31 mouse cellular contexts compared by ENCODE assay signal in the genomic region with DNA sequence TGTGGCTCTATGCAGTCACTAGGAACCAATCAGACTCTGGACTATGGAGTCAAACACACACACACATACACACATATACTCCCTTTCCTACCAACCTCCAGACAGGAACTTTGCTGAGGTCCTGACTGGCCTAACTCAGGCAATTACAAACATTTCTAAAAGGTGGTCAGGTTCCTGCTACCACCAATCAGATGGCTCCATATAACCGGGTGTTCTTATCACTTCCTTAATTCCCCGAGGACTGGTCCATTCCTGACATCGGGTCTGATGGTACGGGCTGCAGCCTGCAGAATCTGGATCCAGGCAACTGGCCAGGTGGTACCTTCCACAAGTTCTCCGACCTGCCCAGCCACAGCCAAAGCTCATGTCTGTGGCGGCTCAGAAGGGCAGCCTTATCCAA.
"Had no signal": no experiment of that assay in that cellular context is flagged by ENCODE, and none has a peak within 500 bp of the region (broad histone marks: within the 10 kb centered on the region; RNA-seq: fewer than 3 reads in every experiment).

No protein-coding gene starts in this region.

- H3K4me3 ChIP-seq: heart, embryonic 12.5 days; heart, embryonic 13.5 days; heart, embryonic 15.5 days; hindbrain, embryonic 10.5 days; hindbrain, embryonic 12.5 days; hindbrain, embryonic 13.5 days; hindbrain, embryonic 15.5 days; intestine, embryonic 15.5 days; kidney, embryonic 15.5 days; layer of hippocampus, adult 2 months; left cerebral cortex, adult 2 months had no signal

- H3K27ac ChIP-seq: heart, embryonic 13.5 days; heart, embryonic 15.5 days; hindbrain, embryonic 10.5 days; hindbrain, embryonic 12.5 days; hindbrain, embryonic 13.5 days; hindbrain, embryonic 14.5 days; hindbrain, embryonic 15.5 days; hindbrain, postnatal 0 days; intestine, embryonic 15.5 days; kidney, embryonic 15.5 days; kidney, postnatal 0 days; layer of hippocampus, adult 2 months; left cerebral cortex, adult 2 months had no signal

- H3K36me3 ChIP-seq: heart, embryonic 12.5 days; heart, embryonic 13.5 days; heart, embryonic 15.5 days; hindbrain, embryonic 10.5 days; hindbrain, embryonic 12.5 days; hindbrain, embryonic 13.5 days; hindbrain, embryonic 15.5 days; intestine, embryonic 15.5 days; kidney, embryonic 15.5 days had no signal

- DNase-seq: heart, postnatal 14 days; heart, postnatal 4 days; kidney, adult 11 months; kidney, adult 18-20 months; kidney, adult 8-10 months; kidney, adult 9 months; kidney, postnatal 10 days; kidney, postnatal 14 days; kidney, postnatal 25 days; kidney, postnatal 4 days; layer of hippocampus, adult 9-11 months; layer of hippocampus, postnatal 36 days had no signal

- H3K9me3 ChIP-seq: heart, embryonic 12.5 days; heart, embryonic 13.5 days; heart, embryonic 15.5 days; hindbrain, embryonic 10.5 days; hindbrain, embryonic 12.5 days; hindbrain, embryonic 15.5 days; intestine, embryonic 15.5 days; kidney, embryonic 15.5 days had no signal

- H3K9ac ChIP-seq: heart, embryonic 12.5 days; heart, embryonic 13.5 days; heart, embryonic 15.5 days; hindbrain, embryonic 12.5 days; hindbrain, embryonic 13.5 days; hindbrain, embryonic 14.5 days; hindbrain, embryonic 15.5 days; intestine, embryonic 15.5 days; kidney, embryonic 15.5 days had no signal

- H3K27me3 ChIP-seq: heart, embryonic 12.5 days; heart, embryonic 13.5 days; heart, embryonic 15.5 days; hindbrain, embryonic 12.5 days; hindbrain, embryonic 15.5 days; intestine, embryonic 15.5 days; kidney, embryonic 15.5 days had no signal

- H3K4me2 ChIP-seq: heart, embryonic 11.5 days; heart, embryonic 12.5 days; heart, embryonic 13.5 days; heart, embryonic 15.5 days; hindbrain, embryonic 12.5 days; hindbrain, embryonic 13.5 days; hindbrain, embryonic 14.5 days; hindbrain, embryonic 15.5 days; intestine, embryonic 15.5 days; kidney, embryonic 15.5 days had no signal

- ATAC-seq: hindbrain, embryonic 16.5 days; hindbrain, postnatal 0 days; inflammation-experienced regulatory T-cells, adult 6 months; intestine, embryonic 15.5 days; intestine, embryonic 16.5 days; intestine, postnatal 0 days had no signal

- H3K4me1 ChIP-seq: heart, embryonic 12.5 days; heart, embryonic 13.5 days; heart, embryonic 15.5 days; hindbrain, embryonic 10.5 days; hindbrain, embryonic 12.5 days; intestine, embryonic 15.5 days; kidney, embryonic 15.5 days had no signal
